Mouse (Mus musculus) kidney, postnatal 0 days (tissue): ENCODE measurements around the gene Rabl3. TPM values are rescaled to one million over a fixed set of nuclear protein-coding genes. Genes with fewer than 3 reads are reported as not detected.

Experiments used
- ATAC-seq: fragments of 200-750 bp; cut with Nextera tagmentation; replicated peaks from 2 replicates; pipeline ENCODE4 v1.8.0; 2017; ENCODE audit warnings: low read depth, moderate number of reproducible peaks, moderate TSS enrichment, moderate library complexity; ENCODE audit not compliant: low FRiP score
- DNase-seq: peaks from one replicate; pipeline ENCODE4 v3.0.0-alpha.2; 2016; ENCODE audit warnings: low spot score
- H3K27ac ChIP-seq: fragments of 300-500 bp; sonication (generic); 2 replicates; pipeline ENCODE4 v1.5.1; 2014; ENCODE audit warnings: mild to moderate bottlenecking
- H3K27me3 ChIP-seq: fragments of 300-500 bp; sonication (generic); 2 replicates; pipeline ENCODE4 v1.6.1; 2014; ENCODE audit warnings: low read length, mixed read lengths; ENCODE audit not compliant: insufficient read depth
- H3K36me3 ChIP-seq: fragments of 300-500 bp; sonication (generic); 2 replicates; pipeline ENCODE4 v1.6.1; 2014; ENCODE audit warnings: low read length, mixed read lengths; ENCODE audit not compliant: insufficient read depth
- H3K4me1 ChIP-seq: fragments of 300-500 bp; sonication (generic); replicated peaks from 2 replicates; pipeline ENCODE4 v1.6.1; 2014; ENCODE audit warnings: antibody characterized with exemption, low read length, mixed read lengths; ENCODE audit not compliant: insufficient read depth
- H3K4me2 ChIP-seq: fragments of 300-500 bp; sonication (generic); 2 replicates; pipeline ENCODE4 v1.6.1; 2014; ENCODE audit warnings: mild to moderate bottlenecking, low read length, moderate library complexity, mixed read lengths
- H3K4me3 ChIP-seq: fragments of 300-500 bp; sonication (generic); replicated peaks from 2 replicates; pipeline ENCODE4 v1.5.1; 2014; ENCODE audit warnings: low read depth, low read length
- H3K9ac ChIP-seq: fragments of 300-500 bp; sonication (generic); 2 replicates; pipeline ENCODE4 v1.6.1; 2014; ENCODE audit warnings: low read depth, low read length
- H3K9me3 ChIP-seq: fragments of 300-500 bp; sonication (generic); replicated peaks from 2 replicates; pipeline ENCODE4 v1.6.1; 2016; ENCODE audit warnings: low read length, inconsistent platforms, mixed read lengths
- CTCF ChIP-seq: IDR thresholded peaks from 2 replicates; pipeline ENCODE4 v1.5.1; 2016; ENCODE audit warnings: antibody characterized with exemption, low read depth, mild to moderate bottlenecking, moderate library complexity
- WGBS: fragments of 180-500 bp; shearing (Covaris S2); extraction: QIAGEN DNeasy Blood & Tissue Kit; methylation state at CpG from one replicate; pipeline ENCODE4 v1.1.7; 2014; 5-methylcytosine and 5-hydroxymethylcytosine counted together
- polyA plus RNA-seq: library from polyadenylated mRNA; unstranded; fragments of >200 nt; fragmentation: Nextera tagmentation; extraction: Ambion mirVana; gene quantifications from 2 replicates; pipeline ENCODE4 v1.2.1, GENCODE M21; 2015

Gene Rabl3
- polyA plus RNA-seq, 1 experiment from 2014 or later, result 20.7 TPM

DNA sequence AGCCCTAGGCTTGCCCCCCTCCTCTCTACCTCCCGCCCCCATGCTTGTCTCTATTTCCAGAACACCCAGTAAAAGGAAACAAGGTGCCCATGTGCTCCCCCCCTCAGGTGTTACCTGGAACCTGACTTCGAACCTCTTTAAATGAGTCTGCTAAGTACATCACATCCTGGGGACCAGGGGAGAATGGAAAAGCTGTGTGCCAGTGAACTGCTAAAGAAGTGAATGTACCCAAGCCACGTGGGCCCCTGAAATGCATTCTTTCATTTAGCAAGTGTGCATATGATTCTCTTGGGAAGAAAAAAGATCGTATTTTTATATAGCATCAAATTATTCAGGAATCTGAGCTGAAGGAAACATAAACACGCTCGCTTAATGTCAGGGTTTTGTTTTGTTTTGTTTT, 44.1 kb downstream of the Rabl3 start:
- TF ChIP-seq CTCF, result no peak
- ATAC-seq, result no peak
- peaks cover 7% of the 10 kb centered on the region for H3K4me1 ChIP-seq
- H3K4me2 ChIP-seq, result peak overlapping the region; percentile 63
- H3K27me3 ChIP-seq, result no peaks in the 10 kb centered on the region
- H3K36me3 ChIP-seq, result no peaks in the 10 kb centered on the region
- 29% methylated on average over 6 of the region's 6 CpGs for WGBS
- H3K9me3 ChIP-seq, result no peaks in the 10 kb centered on the region
- H3K27ac ChIP-seq, result peak overlapping the region; percentile 85
- peak overlapping the region; percentile 42; the same call in 1 of the 2 replicates for H3K9ac ChIP-seq
- peak overlapping the region; percentile 34; the same call in 1 of the 2 replicates for H3K4me3 ChIP-seq
- DNase-seq, result no peak

DNA sequence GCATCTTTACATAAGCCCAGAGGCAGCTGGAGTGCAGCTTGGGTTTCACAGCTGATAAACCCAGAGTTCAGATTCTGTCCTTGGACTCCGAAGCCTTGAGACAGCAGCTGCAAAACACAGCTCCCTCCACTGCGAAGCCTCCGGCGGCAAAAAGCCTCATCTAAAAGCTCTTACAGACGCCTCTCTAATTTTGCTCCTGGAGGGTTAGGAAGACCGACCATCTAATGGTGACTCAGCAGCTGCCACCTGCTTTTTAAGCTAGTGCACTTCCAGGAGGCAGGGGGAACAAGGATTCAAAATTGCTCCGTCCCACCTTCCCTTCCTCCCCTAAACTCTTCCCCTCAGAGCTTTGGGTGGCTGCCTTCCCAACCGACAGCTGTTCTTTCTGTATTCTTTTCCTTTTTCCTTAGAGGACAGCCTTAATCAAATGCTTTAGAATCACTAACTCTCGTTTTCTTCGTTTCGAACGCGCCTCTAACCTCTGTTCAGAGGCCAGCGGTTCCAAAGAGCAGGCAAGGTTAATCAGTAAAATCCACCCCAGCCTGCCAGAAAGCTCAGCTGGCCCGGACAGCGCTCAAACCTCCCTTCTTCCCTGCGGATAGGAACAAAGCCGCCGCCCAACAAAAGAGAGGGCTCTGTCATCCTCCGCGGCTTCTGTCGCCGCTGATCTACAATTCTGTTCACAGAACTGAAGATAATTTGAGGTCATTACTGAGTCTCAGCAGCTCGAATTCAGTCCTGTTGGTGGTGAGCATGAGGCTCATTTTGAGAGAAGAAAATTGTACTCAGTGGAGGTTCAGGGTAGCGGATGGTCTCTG, 44.7 kb downstream of the Rabl3 start:
- Histone ChIP-seq H3K27ac (peak overlapping the region; percentile 85), H3K4me2 (peak overlapping the region; percentile 63), H3K9me3 (no peaks in the 10 kb centered on the region), H3K9ac (peak overlapping the region; percentile 42), H3K4me1 (peaks cover 7% of the 10 kb centered on the region), H3K36me3 (no peaks in the 10 kb centered on the region), H3K27me3 (no peaks in the 10 kb centered on the region), H3K4me3 (peak overlapping the region; percentile 34)
- WGBS, result 3% methylated on average over 25 of the region's 25 CpGs
- no peak for TF ChIP-seq CTCF
- ATAC-seq (peak; percentile 70), DNase-seq (peak; percentile 66)

DNA sequence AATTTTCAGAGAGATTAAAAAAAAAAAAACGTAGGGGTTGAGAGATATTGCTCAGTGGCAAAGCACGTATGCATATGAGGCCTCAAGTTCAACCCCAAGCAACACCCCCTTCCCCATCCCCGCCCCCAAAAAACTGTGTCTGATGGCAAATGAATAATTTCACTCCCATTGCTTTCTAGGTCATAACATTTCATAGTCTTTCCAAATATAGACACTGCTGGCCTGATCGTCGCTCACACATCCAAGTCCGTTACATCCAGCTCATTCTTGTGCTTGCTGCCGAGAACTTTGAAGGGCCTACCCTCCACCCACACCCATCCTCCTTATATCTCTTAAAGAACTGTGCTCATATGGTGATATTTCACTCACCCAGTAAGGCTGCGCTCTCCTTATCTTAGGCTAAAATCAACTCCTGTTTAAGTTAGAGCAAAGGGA, 45.5 kb downstream of the Rabl3 start:
- Histone ChIP-seq H3K27me3 (no peaks in the 10 kb centered on the region), H3K4me2 (peak overlapping the region; percentile 63; the same call in 1 of the 2 replicates), H3K27ac (no peak overlapping the region), H3K9ac (no peak overlapping the region), H3K36me3 (no peaks in the 10 kb centered on the region), H3K4me1 (peaks cover 7% of the 10 kb centered on the region), H3K4me3 (no peak overlapping the region), H3K9me3 (no peaks in the 10 kb centered on the region)
- no peak for TF ChIP-seq CTCF
- 71% methylated on average over 8 of the region's 8 CpGs for WGBS
- DNase-seq (peak; percentile 15), ATAC-seq (no peak)

DNA sequence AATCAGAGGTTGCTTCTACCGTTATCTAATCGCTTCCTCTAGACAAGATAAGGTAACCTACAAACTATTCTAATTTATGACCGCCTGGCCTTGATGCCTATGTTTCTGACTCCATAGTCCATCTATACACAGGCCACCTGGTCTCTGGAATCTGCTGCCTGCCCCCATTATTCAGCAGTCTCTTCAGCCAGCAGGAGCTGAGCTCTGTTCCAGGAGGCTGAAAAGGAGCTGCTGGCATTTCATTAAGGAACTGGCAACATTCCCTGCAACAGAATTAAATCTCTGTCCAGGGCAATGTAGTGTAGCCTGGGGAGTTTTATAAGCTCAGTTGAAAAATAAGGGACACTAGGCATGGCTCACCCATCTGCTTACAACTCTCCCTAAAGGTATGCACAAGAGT, 51.2 kb downstream of the Rabl3 start:
- H3K27ac ChIP-seq, result no peak overlapping the region
- H3K4me1 ChIP-seq, result no peaks in the 10 kb centered on the region
- no peaks in the 10 kb centered on the region for H3K36me3 ChIP-seq
- no peak for ATAC-seq
- H3K4me3 ChIP-seq, result no peak overlapping the region
- no peak for DNase-seq
- no peak overlapping the region for H3K4me2 ChIP-seq
- WGBS, result 86% methylated on average over 3 of the region's 3 CpGs
- H3K9ac ChIP-seq, result no peak overlapping the region
- no peak for TF ChIP-seq CTCF
- H3K27me3 ChIP-seq, result no peaks in the 10 kb centered on the region
- no peaks in the 10 kb centered on the region for H3K9me3 ChIP-seq

DNA sequence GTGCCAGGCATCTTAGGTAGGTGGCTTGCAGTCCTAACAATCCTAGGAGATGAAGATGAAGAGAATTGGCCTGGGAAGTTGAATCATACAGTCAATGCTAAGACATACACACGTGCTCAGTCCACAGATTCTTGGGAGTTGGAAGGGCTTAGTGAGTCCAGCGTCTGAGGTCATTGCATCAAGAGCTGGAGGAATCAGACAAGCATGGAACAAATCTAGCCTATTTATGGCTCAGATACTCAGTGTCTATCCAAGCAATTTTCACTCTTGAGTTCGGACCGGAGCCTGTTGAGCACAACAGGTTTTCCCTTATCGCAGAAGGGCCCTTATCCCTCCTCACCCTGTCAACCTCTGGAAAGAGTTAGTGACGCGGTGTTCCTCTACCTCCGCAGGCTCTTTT, 51.9 kb downstream of the Rabl3 start:
- Histone ChIP-seq H3K27me3 (no peaks in the 10 kb centered on the region), H3K36me3 (no peaks in the 10 kb centered on the region), H3K4me1 (no peaks in the 10 kb centered on the region), H3K9me3 (no peaks in the 10 kb centered on the region), H3K27ac (no peak overlapping the region), H3K4me3 (no peak overlapping the region), H3K4me2 (no peak overlapping the region), H3K9ac (no peak overlapping the region)
- no peak for TF ChIP-seq CTCF
- ATAC-seq, result no peak
- WGBS, result 90% methylated on average over 8 of the region's 8 CpGs
- DNase-seq, result no peak

DNA sequence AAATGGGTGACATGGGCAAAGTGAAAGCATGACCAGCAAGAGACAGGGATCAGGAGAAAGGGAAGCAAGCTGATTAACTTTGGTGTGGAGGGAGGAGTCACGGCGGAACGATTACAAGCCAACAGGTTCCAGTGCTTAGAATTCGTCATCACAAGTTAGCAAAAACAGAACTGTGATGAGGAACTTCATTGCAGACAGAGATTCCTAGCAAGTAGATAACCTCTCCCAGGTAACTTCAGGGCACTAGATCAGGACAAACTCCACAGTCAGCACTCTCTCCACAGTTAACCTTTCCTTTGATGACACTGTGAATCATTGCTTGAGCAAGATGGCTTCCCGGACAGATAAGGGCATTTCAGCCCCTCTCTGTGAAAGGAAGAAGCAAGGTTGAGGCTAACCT, 57.7 kb downstream of the Rabl3 start:
- no peaks in the 10 kb centered on the region for H3K4me1 ChIP-seq
- DNase-seq (no peak), ATAC-seq (no peak)
- 74% methylated on average over 5 of the region's 5 CpGs for WGBS
- H3K9me3 ChIP-seq, result no peaks in the 10 kb centered on the region
- H3K27ac ChIP-seq, result no peak overlapping the region
- no peaks in the 10 kb centered on the region for H3K36me3 ChIP-seq
- no peak overlapping the region for H3K4me3 ChIP-seq
- H3K4me2 ChIP-seq, result no peak overlapping the region
- no peak overlapping the region for H3K9ac ChIP-seq
- no peaks in the 10 kb centered on the region for H3K27me3 ChIP-seq
- TF ChIP-seq CTCF, result no peak
